8 mouse cellular contexts compared by ENCODE assay signal in the genomic region with DNA sequence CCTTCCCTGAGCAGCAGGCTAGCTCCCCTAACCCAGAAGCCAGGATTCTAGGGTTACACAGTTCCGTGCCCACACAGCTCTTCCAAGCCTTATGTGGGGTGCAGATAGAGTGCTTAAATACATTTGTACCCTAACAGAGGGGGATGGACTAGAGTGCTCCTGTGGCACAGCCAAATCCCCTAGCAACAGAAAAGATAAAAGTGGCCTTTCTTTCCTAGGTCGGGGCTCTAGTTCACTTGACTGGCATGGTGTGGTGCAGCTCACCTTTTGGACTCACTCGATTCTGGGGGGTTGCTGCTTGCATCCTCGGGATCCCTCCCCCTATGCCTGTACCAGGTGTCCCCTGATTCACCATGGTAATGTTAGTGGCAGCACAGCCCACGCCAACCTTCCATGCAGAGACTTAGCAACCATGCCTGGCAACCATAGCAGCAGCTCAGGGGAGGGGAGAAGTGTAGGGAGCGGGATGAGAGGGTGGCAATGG. TPM values are rescaled to one million over a fixed set of nuclear protein-coding genes. Genes with fewer than 3 reads are reported as not detected.
DNase-seq lines count a peak whose midpoint lies in the region; ATAC-seq lines count a peak whose summit lies in the region.

No protein-coding gene starts in this region.

- H3K4me3 ChIP-seq in forebrain, embryonic 14.5 days (ENCODE audit: low read depth, low read length), result no peak overlapping the region

- no peak overlapping the region for H3K27ac ChIP-seq in forebrain, embryonic 14.5 days (ENCODE audit: low read depth, low read length)

- DNase-seq in left cerebral cortex, adult 11 months (ENCODE audit: low spot score), result peak; percentile 87
- no peak for DNase-seq in left cerebral cortex, postnatal 4 days
- DNase-seq in forebrain, embryonic 14.5 days (ENCODE audit: low spot score), result no peak
- peak; percentile 76 to 89 for DNase-seq in layer of hippocampus, postnatal 14 days (ENCODE audit: low spot score in 2 of 2)
- DNase-seq in right cerebral cortex, adult 2 months (ENCODE audit: low spot score in 2 of 2), result peak; percentile 89 to 91
- DNase-seq in spleen, postnatal 4 days (ENCODE audit: low spot score in 2 of 2), result no peak
- DNase-seq in adrenal gland, adult (ENCODE audit: inconsistent age in 2 of 2, low spot score in 1 of 2), result no peak

- H3K27me3 ChIP-seq in forebrain, embryonic 14.5 days (replicated peaks; ENCODE audit: control insufficient read depth, insufficient read depth, low read length), result peaks cover 70% of the 10 kb centered on the region

- no peak for ATAC-seq in forebrain, embryonic 14.5 days
- no peak for ATAC-seq in activated CD4-positive, CD25-positive, alpha-beta regulatory T cell, adult 4 months

- intact Hi-C loops in left cerebral cortex, postnatal 4 days (cut with DNase I), result no loop called here

- H3K36me3 ChIP-seq in forebrain, embryonic 14.5 days (ENCODE audit: control insufficient read depth, insufficient read depth, low read length), result peaks cover 17% of the 10 kb centered on the region

- H3K9me3 ChIP-seq in forebrain, embryonic 14.5 days (replicated peaks; ENCODE audit: control insufficient read depth, low read length), result no peaks in the 10 kb centered on the region

- H3K9ac ChIP-seq in forebrain, embryonic 14.5 days (ENCODE audit: low read length), result no peak overlapping the region

- peak overlapping the region; percentile 65 for H3K4me2 ChIP-seq in forebrain, embryonic 14.5 days (ENCODE audit: low read length)

- H3K4me1 ChIP-seq in forebrain, embryonic 14.5 days (ENCODE audit: control insufficient read depth, insufficient read depth, low read length), result peaks cover 6% of the 10 kb centered on the region; the same call in 1 of the 2 replicates

- 7% methylated on average over 6 of the region's 6 CpGs for WGBS in forebrain, embryonic 14.5 days

RNA-seq across cellular contexts. Expression of a gene that starts 0.6 kb away (rescaled TPM):
- total RNA-seq in left cerebral cortex, postnatal 4 days (2021), result 100 to 1,000 TPM; 113 to 118 TPM
- polyA plus RNA-seq in forebrain, embryonic 14.5 days (2014; fragmentation: Nextera tagmentation; extraction: Ambion mirVana), result 0.33 and 0.57 TPM in 2 replicates
- total RNA-seq in layer of hippocampus, postnatal 14 days (2021), result 100 to 1,000 TPM; 747 to 793 TPM
- not detected for polyA plus RNA-seq in activated CD4-positive, CD25-positive, alpha-beta regulatory T cell, adult 4 months (2017; shearing (Covaris generic))

RNA-seq across cellular contexts. Expression of a gene that starts 19.0 kb away (rescaled TPM):
- total RNA-seq in left cerebral cortex, postnatal 4 days (2021), result not detected
- 0.56 TPM in 1 of 2 replicates, not detected in the other for polyA plus RNA-seq in forebrain, embryonic 14.5 days (2014; fragmentation: Nextera tagmentation; extraction: Ambion mirVana)
- total RNA-seq in layer of hippocampus, postnatal 14 days (2021), result not detected
- not detected for polyA plus RNA-seq in activated CD4-positive, CD25-positive, alpha-beta regulatory T cell, adult 4 months (2017; shearing (Covaris generic))

RNA-seq across cellular contexts. Expression of a gene that starts 22.6 kb away (rescaled TPM):
- total RNA-seq in left cerebral cortex, postnatal 4 days (2021), result 10 to 100 TPM; 35.0 to 38.1 TPM
- 82.1 and 87.3 TPM in 2 replicates for polyA plus RNA-seq in forebrain, embryonic 14.5 days (2014; fragmentation: Nextera tagmentation; extraction: Ambion mirVana)
- 10 to 100 TPM; 44.5 to 46.2 TPM for total RNA-seq in layer of hippocampus, postnatal 14 days (2021)
- 100 to 1,000 TPM in 1 of 2 experiments, 10 to 100 TPM in 1; 98.2 to 133 TPM for polyA plus RNA-seq in activated CD4-positive, CD25-positive, alpha-beta regulatory T cell, adult 4 months (2017; shearing (Covaris generic))

RNA-seq across cellular contexts. Expression of a gene that starts 30.7 kb away (rescaled TPM):
- total RNA-seq in left cerebral cortex, postnatal 4 days (2021), result under 1 TPM; 0.36 to 0.40 TPM
- polyA plus RNA-seq in forebrain, embryonic 14.5 days (2014; fragmentation: Nextera tagmentation; extraction: Ambion mirVana), result not detected in 2 replicates
- under 1 TPM; 0.41 to 0.48 TPM for total RNA-seq in layer of hippocampus, postnatal 14 days (2021)
- polyA plus RNA-seq in activated CD4-positive, CD25-positive, alpha-beta regulatory T cell, adult 4 months (2017; shearing (Covaris generic)), result under 1 TPM in 1 of 2 experiments, not detected in 1; 0.22 TPM

RNA-seq across cellular contexts. Expression of a gene that starts 45.7 kb away (rescaled TPM):
- total RNA-seq in left cerebral cortex, postnatal 4 days (2021), result 100 to 1,000 TPM; 318 to 348 TPM
- 31.7 and 41.4 TPM in 2 replicates for polyA plus RNA-seq in forebrain, embryonic 14.5 days (2014; fragmentation: Nextera tagmentation; extraction: Ambion mirVana)
- total RNA-seq in layer of hippocampus, postnatal 14 days (2021), result 100 to 1,000 TPM; 791 to 794 TPM
- 10 to 100 TPM; 29.9 to 46.7 TPM for polyA plus RNA-seq in activated CD4-positive, CD25-positive, alpha-beta regulatory T cell, adult 4 months (2017; shearing (Covaris generic))

Comparison
In these comparisons a context has a peak if more than half of its experiments do, and no peak if none do; other contexts are left out.
1. DNase-seq: peak in left cerebral cortex, adult 11 months (single experiment), layer of hippocampus, postnatal 14 days (2 of 2) and right cerebral cortex, adult 2 months (2 of 2); none in left cerebral cortex, postnatal 4 days (single experiment), forebrain, embryonic 14.5 days (single experiment), spleen, postnatal 4 days (0 of 2) and adrenal gland, adult (0 of 2).
2. RNA of a gene that starts 0.6 kb away (total RNA-seq): 747 to 793 TPM in layer of hippocampus, postnatal 14 days; 113 to 118 TPM in left cerebral cortex, postnatal 4 days; every median in the first group is over 4 times any median in the second.